Mouse (Mus musculus): ENCODE measurements around the gene Snx11. TPM values are rescaled to one million over a fixed set of nuclear protein-coding genes. Genes with fewer than 3 reads are reported as not detected.
"Not testable (repeated sequence)": the region's sequence is repeated elsewhere in the genome, so short reads cannot be mapped to it uniquely, and the experiment has no call there.

The Snx11 gene
- total RNA-seq (2021): 10 to 100 TPM; 40.9 to 49.4 TPM

- DNase-seq (ENCODE audit: extremely low spot score in 1 of 2, low spot score in 1 of 2): peak; percentile 97 to 98
Observed at GRCm38 (mm10) chr11:96776968-96777962, at the start of gene Snx11. Gene Snx11, minus strand, starts transcription at chr11:96777559.

GRCm38 (mm10) chr11:96826481-96826880 lies 49.1 kb upstream of the Snx11 start:
- DNase-seq (ENCODE audit: extremely low spot score in 1 of 2, low spot score in 1 of 2): no peak

- DNase-seq (ENCODE audit: extremely low spot score in 1 of 2, low spot score in 1 of 2): no peak
Observed at GRCm38 (mm10) chr11:96824783-96825495, 47.6 kb upstream of the Snx11 start.

GRCm38 (mm10) chr11:96823880-96824782 lies 46.8 kb upstream of the Snx11 start:
- peak; percentile 66 to 71 for DNase-seq (ENCODE audit: extremely low spot score in 1 of 2, low spot score in 1 of 2)

- no peak for DNase-seq (ENCODE audit: extremely low spot score in 1 of 2, low spot score in 1 of 2)
Observed at GRCm38 (mm10) chr11:96823471-96823837, 46.1 kb upstream of the Snx11 start.

- no peak for DNase-seq (ENCODE audit: extremely low spot score in 1 of 2, low spot score in 1 of 2)
Observed at GRCm38 (mm10) chr11:96822675-96823470, 45.5 kb upstream of the Snx11 start.

- DNase-seq (ENCODE audit: extremely low spot score in 1 of 2, low spot score in 1 of 2): no peak
Observed at GRCm38 (mm10) chr11:96821956-96822355, 44.6 kb upstream of the Snx11 start.

- DNase-seq (ENCODE audit: extremely low spot score in 1 of 2, low spot score in 1 of 2): no peak
Observed at GRCm38 (mm10) chr11:96818128-96818710, 40.9 kb upstream of the Snx11 start.

- DNase-seq (ENCODE audit: extremely low spot score in 1 of 2, low spot score in 1 of 2): no peak
Observed at GRCm38 (mm10) chr11:96816979-96817378, 39.6 kb upstream of the Snx11 start.

- DNase-seq (ENCODE audit: extremely low spot score in 1 of 2, low spot score in 1 of 2): no peak
Observed at GRCm38 (mm10) chr11:96816494-96816893, 39.1 kb upstream of the Snx11 start.

GRCm38 (mm10) chr11:96815895-96816294 lies 38.5 kb upstream of the Snx11 start:
- DNase-seq (ENCODE audit: extremely low spot score in 1 of 2, low spot score in 1 of 2): no peak

- DNase-seq (ENCODE audit: extremely low spot score in 1 of 2, low spot score in 1 of 2): no peak
Observed at GRCm38 (mm10) chr11:96814443-96814842, 37.1 kb upstream of the Snx11 start.

- DNase-seq (ENCODE audit: extremely low spot score in 1 of 2, low spot score in 1 of 2): no peak
Observed at GRCm38 (mm10) chr11:96813920-96814319, 36.6 kb upstream of the Snx11 start.

GRCm38 (mm10) chr11:96813455-96813854 lies 36.1 kb upstream of the Snx11 start:
- no peak for DNase-seq (ENCODE audit: extremely low spot score in 1 of 2, low spot score in 1 of 2)

- DNase-seq (ENCODE audit: extremely low spot score in 1 of 2, low spot score in 1 of 2): not testable (repeated sequence)
Observed at GRCm38 (mm10) chr11:96811188-96811587, 33.8 kb upstream of the Snx11 start.

GRCm38 (mm10) chr11:96809562-96810235 lies 32.3 kb upstream of the Snx11 start:
- DNase-seq (ENCODE audit: extremely low spot score in 1 of 2, low spot score in 1 of 2): no peak

- no peak for DNase-seq (ENCODE audit: extremely low spot score in 1 of 2, low spot score in 1 of 2)
Observed at GRCm38 (mm10) chr11:96808066-96808465, 30.7 kb upstream of the Snx11 start.

- DNase-seq (ENCODE audit: extremely low spot score in 1 of 2, low spot score in 1 of 2): no peak
Observed at GRCm38 (mm10) chr11:96805606-96806005, 28.2 kb upstream of the Snx11 start.

GRCm38 (mm10) chr11:96799511-96799910 lies 22.2 kb upstream of the Snx11 start:
- DNase-seq (ENCODE audit: extremely low spot score in 1 of 2, low spot score in 1 of 2): no peak
